Mouse (Mus musculus) liver (tissue): ENCODE measurements around the gene 9130409I23Rik.

Experiments
- DNase-seq: peaks from one replicate; pipeline ENCODE4 v3.0.0-alpha.2; 2020; ENCODE audit warnings: mixed read lengths

9130409I23Rik gene

GRCm38 (mm10) chr1:181050937-181051336, at the start of gene 9130409I23Rik:
TSS of gene 9130409I23Rik (plus strand) at chr1:181051237.
- no peak for DNase-seq

- DNase-seq, result no peak
Observed at GRCm38 (mm10) chr1:181001621-181002020, 49.4 kb upstream of the 9130409I23Rik start.

- DNase-seq, result no peak
Observed at GRCm38 (mm10) chr1:181003790-181004189, 47.2 kb upstream of the 9130409I23Rik start.

- DNase-seq, result no peak
Observed at GRCm38 (mm10) chr1:181005331-181005730, 45.7 kb upstream of the 9130409I23Rik start.

GRCm38 (mm10) chr1:181007831-181008230, 43.2 kb upstream of the 9130409I23Rik start:
- DNase-seq, result no peak

- no peak for DNase-seq
Observed at GRCm38 (mm10) chr1:181008266-181008665, 42.8 kb upstream of the 9130409I23Rik start.

GRCm38 (mm10) chr1:181009011-181009590, 41.9 kb upstream of the 9130409I23Rik start:
- no peak for DNase-seq

- no peak for DNase-seq
Observed at GRCm38 (mm10) chr1:181009754-181010153, 41.3 kb upstream of the 9130409I23Rik start.

GRCm38 (mm10) chr1:181010171-181010932, 40.7 kb upstream of the 9130409I23Rik start:
- DNase-seq, result no peak

- DNase-seq, result no peak
Observed at GRCm38 (mm10) chr1:181011601-181012000, 39.4 kb upstream of the 9130409I23Rik start.

GRCm38 (mm10) chr1:181012416-181012815, 38.6 kb upstream of the 9130409I23Rik start:
- DNase-seq, result no peak

- DNase-seq, result no peak
Observed at GRCm38 (mm10) chr1:181013446-181013845, 37.6 kb upstream of the 9130409I23Rik start.

GRCm38 (mm10) chr1:181014731-181015500, 36.1 kb upstream of the 9130409I23Rik start:
- no peak for DNase-seq

- DNase-seq, result no peak
Observed at GRCm38 (mm10) chr1:181015558-181015957, 35.5 kb upstream of the 9130409I23Rik start.

- no peak for DNase-seq
Observed at GRCm38 (mm10) chr1:181016045-181016444, 35.0 kb upstream of the 9130409I23Rik start.

- DNase-seq, result peak; percentile 42
Observed at GRCm38 (mm10) chr1:181016532-181017131, 34.4 kb upstream of the 9130409I23Rik start.

GRCm38 (mm10) chr1:181017212-181017711, 33.8 kb upstream of the 9130409I23Rik start:
- DNase-seq, result peak; percentile 88

GRCm38 (mm10) chr1:181017890-181018420, 33.1 kb upstream of the 9130409I23Rik start:
- no peak for DNase-seq

GRCm38 (mm10) chr1:181020756-181021487, 30.1 kb upstream of the 9130409I23Rik start, which contains the start of gene Ephx1:
TSS of gene Ephx1 (minus strand) at chr1:181020904.
- no peak for DNase-seq

GRCm38 (mm10) chr1:181021488-181021865, 29.6 kb upstream of the 9130409I23Rik start:
- no peak for DNase-seq

GRCm38 (mm10) chr1:181022265-181022664, 28.8 kb upstream of the 9130409I23Rik start:
- DNase-seq, result peak; percentile 67
